Mouse (Mus musculus) liver, embryonic 14.5 days (tissue): ENCODE results near the gene Mylk. TPM values are rescaled to one million over a fixed set of nuclear protein-coding genes. Genes with fewer than 3 reads are reported as not detected.

Experiments
- ATAC-seq: fragments of 200-750 bp; cut with Nextera tagmentation; 2 replicates; pipeline ENCODE4 v1.8.0; 2017; ENCODE audit warnings: moderate number of reproducible peaks, mild to moderate bottlenecking, moderate library complexity; ENCODE audit not compliant: insufficient read depth
- DNase-seq, 3 experiments: peaks; one replicate each; pipeline ENCODE4 v3.0.0-alpha.2; 2012 to 2013; ENCODE audit warnings: low read depth in 3 of 3, low spot score in 3 of 3
- H3K27ac ChIP-seq: fragments of 300-500 bp; sonication (generic); 2 replicates; pipeline ENCODE4 v1.5.1; 2014; ENCODE audit warnings: moderate library complexity, mild to moderate bottlenecking, control low read depth, inconsistent platforms
- H3K27me3 ChIP-seq: fragments of 300-500 bp; sonication (generic); 2 replicates; pipeline ENCODE4 v1.6.1; 2014; ENCODE audit warnings: mild to moderate bottlenecking, low read length, moderate library complexity; ENCODE audit not compliant: control insufficient read depth, insufficient read depth
- H3K36me3 ChIP-seq: fragments of 300-500 bp; sonication (generic); replicated peaks from 2 replicates; pipeline ENCODE4 v1.6.1; 2014; ENCODE audit warnings: low read depth; ENCODE audit not compliant: control insufficient read depth, insufficient read depth
- H3K4me1 ChIP-seq, 2 experiments: fragments of 200-500 bp in 1 of 2; fragments of 300-500 bp in 1 of 2; sonication (generic) in 1 of 2; replicated peaks; 2 replicates each; pipeline ENCODE4 v1.6.1; 2012 to 2014; ENCODE audit warnings: antibody characterized with exemption in 1 of 2, inconsistent platforms in 1 of 2, low read length in 1 of 2; ENCODE audit not compliant: control insufficient read depth in 2 of 2, insufficient read depth in 2 of 2
- H3K4me2 ChIP-seq: fragments of 300-500 bp; sonication (generic); 2 replicates; pipeline ENCODE4 v1.6.1; 2014; ENCODE audit warnings: low read depth, mild to moderate bottlenecking, control low read depth, moderate library complexity
- H3K4me3 ChIP-seq, 2 experiments: fragments of 200-500 bp in 1 of 2; fragments of 300-500 bp in 1 of 2; sonication (generic) in 1 of 2; 2 replicates each; pipeline ENCODE4 v1.5.1; 2012 to 2014; ENCODE audit warnings: low read depth in 2 of 2, low read length in 2 of 2, mild to moderate bottlenecking in 2 of 2, control low read depth in 1 of 2, inconsistent platforms in 1 of 2, moderate library complexity in 1 of 2; ENCODE audit not compliant: insufficient read depth in 1 of 2
- H3K9ac ChIP-seq: fragments of 300-500 bp; sonication (generic); replicated peaks from 2 replicates; pipeline ENCODE4 v1.6.1; 2014; ENCODE audit warnings: mild to moderate bottlenecking, control low read depth, moderate library complexity
- H3K9me3 ChIP-seq: fragments of 300-500 bp; sonication (generic); 2 replicates; pipeline ENCODE4 v1.6.1; 2016; ENCODE audit warnings: low read length, mixed read lengths; ENCODE audit not compliant: control insufficient read depth
- CTCF ChIP-seq: IDR thresholded peaks from 2 replicates; pipeline ENCODE4 v1.5.1; 2016; ENCODE audit warnings: antibody characterized with exemption, low read depth, control low read depth
- EP300 ChIP-seq: IDR thresholded peaks from 2 replicates; pipeline ENCODE4 v1.6.1; 2016; ENCODE audit warnings: antibody characterized with exemption, low read depth
- WGBS: fragments of 180-500 bp; shearing (Covaris S2); extraction: QIAGEN DNeasy Blood & Tissue Kit; methylation state at CpG from one replicate; pipeline ENCODE4 v1.1.7; 2014; ENCODE audit not compliant: insufficient replicate concordance; 5-methylcytosine and 5-hydroxymethylcytosine counted together
- polyA plus RNA-seq, 2 experiments: library from polyadenylated mRNA; depleted of rRNA in 1 of 2; stranded (reverse) in 1 of 2; unstranded in 1 of 2; fragments of >200 nt; fragmentation: Nextera tagmentation in 1 of 2; extraction: Ambion mirVana in 1 of 2; gene quantifications; 2 replicates each; pipeline versions ENCODE4 v1.2.1 to v1.2.3; 2012 to 2014

The Mylk gene
- polyA plus RNA-seq, 2 experiments: 4.4 to 5.4 TPM

GRCm38 (mm10) chr16:34782442-34782841, 37.4 kb downstream of the Mylk start:
- Histone ChIP-seq H3K4me1 (no peaks in the 10 kb centered on the region), H3K36me3 (no peaks in the 10 kb centered on the region), H3K27me3 (no peaks in the 10 kb centered on the region), H3K4me2 (no peak overlapping the region), H3K9me3 (no peaks in the 10 kb centered on the region), H3K27ac (no peak overlapping the region), H3K4me3 (no peak overlapping the region), H3K9ac (no peak overlapping the region)
- no peak for DNase-seq
- no peak for TF ChIP-seq EP300
- no peak for TF ChIP-seq CTCF
- WGBS: 64% methylated on average over 1 of the region's 1 CpGs
- no peak for ATAC-seq

DNA sequence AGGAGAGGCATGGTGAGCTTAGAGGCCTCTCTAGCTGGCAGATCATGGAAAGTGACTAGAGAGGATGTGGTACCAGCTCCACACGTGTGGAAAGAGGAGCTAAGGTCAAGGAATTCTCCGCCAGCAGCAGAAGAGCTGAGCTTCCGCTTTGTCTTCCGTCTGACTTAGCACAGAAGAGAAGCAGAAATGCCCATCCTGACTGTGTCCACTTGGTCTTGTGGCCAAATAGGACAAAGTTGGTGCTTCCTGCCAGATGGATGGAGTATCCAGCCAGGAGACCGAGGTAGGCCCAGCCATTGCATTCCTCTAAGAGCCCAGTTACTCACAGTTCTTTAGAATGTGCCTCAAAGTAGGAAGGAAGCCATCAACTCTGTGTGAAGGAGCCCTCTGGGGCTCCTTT, 38.5 kb downstream of the Mylk start:
- no peak overlapping the region for H3K27ac ChIP-seq
- H3K4me2 ChIP-seq: no peak overlapping the region
- no peak for ATAC-seq
- no peaks in the 10 kb centered on the region for H3K9me3 ChIP-seq
- no peak overlapping the region for H3K9ac ChIP-seq
- no peak for TF ChIP-seq CTCF
- no peak for TF ChIP-seq EP300
- H3K4me1 ChIP-seq: no peaks in the 10 kb centered on the region
- no peaks in the 10 kb centered on the region for H3K27me3 ChIP-seq
- no peak overlapping the region for H3K4me3 ChIP-seq
- WGBS: 62% methylated on average over 5 of the region's 5 CpGs
- H3K36me3 ChIP-seq: no peaks in the 10 kb centered on the region
- no peak for DNase-seq

DNA sequence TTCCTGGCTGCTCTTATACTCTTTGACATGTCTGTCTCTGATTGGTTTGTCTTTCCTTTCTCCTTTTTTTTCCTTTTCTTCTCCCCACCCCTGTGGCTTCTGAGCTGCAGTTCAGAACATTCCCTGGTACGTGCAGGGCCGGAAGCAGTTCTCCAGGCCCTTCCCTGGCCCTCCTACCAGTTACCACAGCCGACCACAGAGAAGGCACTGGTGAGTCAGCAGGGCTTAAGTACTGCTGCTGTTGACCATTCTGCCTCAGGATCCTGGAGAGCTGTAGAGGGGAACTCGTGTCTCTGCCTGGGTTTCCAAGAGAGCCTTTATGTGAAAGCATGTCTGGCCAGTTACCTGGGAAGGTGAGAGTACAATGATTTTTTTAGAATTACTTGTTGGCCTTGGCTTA, 39.7 kb downstream of the Mylk start:
- Histone ChIP-seq H3K27ac (no peak overlapping the region), H3K9me3 (no peaks in the 10 kb centered on the region), H3K4me3 (no peak overlapping the region), H3K4me1 (no peaks in the 10 kb centered on the region), H3K4me2 (no peak overlapping the region), H3K27me3 (no peaks in the 10 kb centered on the region), H3K36me3 (no peaks in the 10 kb centered on the region), H3K9ac (no peak overlapping the region)
- TF ChIP-seq CTCF (no peak), EP300 (no peak)
- ATAC-seq (no peak), DNase-seq (no peak)
- WGBS: 16% methylated on average over 4 of the region's 4 CpGs

GRCm38 (mm10) chr16:34792555-34792954, 47.5 kb downstream of the Mylk start:
- TF ChIP-seq CTCF (no peak), EP300 (no peak)
- WGBS: 23% methylated on average over 1 of the region's 1 CpGs

DNA sequence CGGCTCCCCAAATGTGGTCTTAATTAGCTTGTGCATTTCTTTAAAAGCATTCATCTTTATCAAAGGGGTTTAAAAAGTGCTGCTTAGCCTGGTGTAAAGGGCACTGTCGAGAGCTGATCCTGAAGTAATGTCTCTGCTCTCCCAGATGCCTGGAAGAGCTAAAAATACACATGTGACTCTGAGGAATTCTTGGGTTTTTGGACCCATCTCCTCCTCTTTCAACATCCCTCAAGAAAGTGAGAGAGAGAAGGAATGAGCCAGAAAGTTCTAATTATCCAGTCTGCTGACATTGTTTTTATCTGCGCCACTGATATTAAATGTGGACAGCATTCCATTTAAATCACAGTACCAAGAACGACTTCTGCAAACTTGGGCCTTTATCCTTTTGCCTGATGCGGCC, 48.0 kb downstream of the Mylk start:
- no peak overlapping the region for H3K4me3 ChIP-seq
- no peak overlapping the region for H3K9ac ChIP-seq
- no peak overlapping the region for H3K4me2 ChIP-seq
- no peak for TF ChIP-seq CTCF
- no peak for TF ChIP-seq EP300
- H3K27me3 ChIP-seq: no peaks in the 10 kb centered on the region
- WGBS: 66% methylated on average over 5 of the region's 5 CpGs
- H3K36me3 ChIP-seq: no peaks in the 10 kb centered on the region
- ATAC-seq (no peak), DNase-seq (no peak)
- H3K27ac ChIP-seq: no peak overlapping the region
- peaks cover 0 to 6% of the 10 kb centered on the region in 2 experiments; a peak in 1 of 4 replicates for H3K4me1 ChIP-seq
- no peaks in the 10 kb centered on the region for H3K9me3 ChIP-seq

More at GRCm38 (mm10) chr16:34792555-34792954, 47.5 kb downstream of the Mylk start:
- no peak overlapping the region for H3K27ac ChIP-seq
- no peak for ATAC-seq
- no peak overlapping the region for H3K4me2 ChIP-seq
- no peak overlapping the region for H3K9ac ChIP-seq
- H3K9me3 ChIP-seq: no peaks in the 10 kb centered on the region
- H3K4me3 ChIP-seq: no peak overlapping the region
- H3K4me1 ChIP-seq: peaks cover 0 to 6% of the 10 kb centered on the region in 2 experiments; a peak in 1 of 4 replicates
- no peaks in the 10 kb centered on the region for H3K36me3 ChIP-seq
- DNase-seq: no peak
- H3K27me3 ChIP-seq: no peaks in the 10 kb centered on the region
